Comparison of ENCODE assay signal across 8 mouse cellular contexts in the genomic region with DNA sequence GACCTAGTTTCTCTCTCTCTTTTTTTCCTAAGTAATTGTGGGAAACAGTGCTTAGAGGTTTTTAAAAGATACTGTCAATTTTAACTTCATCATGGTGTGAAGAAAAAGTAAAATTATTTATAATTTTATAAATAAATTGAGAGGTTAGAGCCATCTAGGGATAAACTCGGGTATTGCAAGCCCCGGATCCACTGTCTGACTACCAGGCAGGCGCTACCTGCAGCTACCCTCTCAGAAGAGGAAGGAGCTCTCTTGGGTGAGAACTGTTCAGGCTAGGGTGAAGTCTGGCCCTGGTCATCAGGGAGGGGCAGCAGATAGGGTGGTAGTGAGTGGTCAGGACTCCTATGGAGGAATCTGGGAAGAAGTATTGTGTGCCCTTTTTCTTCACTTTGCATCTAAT.
DNase-seq lines count a peak whose midpoint lies in the region; ATAC-seq and TF ChIP-seq lines count a peak whose summit lies in the region.
"Had no signal": no experiment of that assay in that cellular context is flagged by ENCODE, and none has a peak within 500 bp of the region (broad histone marks: within the 10 kb centered on the region; RNA-seq: fewer than 3 reads in every experiment).

No protein-coding gene starts in this region.

- no peak overlapping the region for H3K4me2 ChIP-seq in stomach, postnatal 0 days (replicated peaks; ENCODE audit: low read depth)
- H3K4me2 ChIP-seq: hindbrain, embryonic 15.5 days had no signal

- H3K36me3 ChIP-seq in heart, embryonic 10.5 days, result peaks cover 9% of the 10 kb centered on the region
- H3K36me3 ChIP-seq in stomach, postnatal 0 days (ENCODE audit: control insufficient read depth, insufficient read depth, low read length), result no peaks in the 10 kb centered on the region
- H3K36me3 ChIP-seq: hindbrain, embryonic 15.5 days had no signal

- H3K9ac ChIP-seq in stomach, postnatal 0 days (ENCODE audit: low read length), result no peak overlapping the region
- H3K9ac ChIP-seq: hindbrain, embryonic 15.5 days had no signal

- peak; percentile 70 for TF ChIP-seq CTCF in stomach, postnatal 0 days (IDR thresholded peaks at IDR 0.05; ENCODE audit: low read depth)

- ATAC-seq in stomach, postnatal 0 days (ENCODE audit: low FRiP score, low TSS enrichment), result no peak

- no peak for TF ChIP-seq EP300 in stomach, postnatal 0 days (optimal IDR thresholded peaks at IDR 0.05)

- H3K4me1 ChIP-seq in heart, embryonic 10.5 days, result 0 out of 2 replicates have a peak, but pooled peaks cover 9% of the 10 kb centered on the region
- H3K4me1 ChIP-seq in stomach, postnatal 0 days (replicated peaks; ENCODE audit: control insufficient read depth, insufficient read depth), result no peaks in the 10 kb centered on the region
- H3K4me1 ChIP-seq: hindbrain, embryonic 15.5 days had no signal

- H3K4me3 ChIP-seq in heart, embryonic 10.5 days, result no peak overlapping the region
- H3K4me3 ChIP-seq in stomach, postnatal 0 days (ENCODE audit: low read depth, low read length), result no peak overlapping the region
- H3K4me3 ChIP-seq: hindbrain, embryonic 15.5 days had no signal

- intact Hi-C loops in heart, postnatal 36 days (cut with DNase I), result loop anchor here (1.0 to 5.0 kb wide), 3 partner anchors 33 to 128 kb away; no protein-coding TSS in a partner anchor

- H3K9me3 ChIP-seq in heart, embryonic 10.5 days, result no peaks in the 10 kb centered on the region
- no peaks in the 10 kb centered on the region for H3K9me3 ChIP-seq in stomach, postnatal 0 days (ENCODE audit: control insufficient read depth, low read length)
- H3K9me3 ChIP-seq: hindbrain, embryonic 15.5 days had no signal

- no peaks in the 10 kb centered on the region for H3K27me3 ChIP-seq in heart, embryonic 10.5 days (ENCODE audit: insufficient read depth, poor library complexity, severe bottlenecking)
- no peaks in the 10 kb centered on the region for H3K27me3 ChIP-seq in stomach, postnatal 0 days (ENCODE audit: control insufficient read depth, insufficient read depth, low read length)
- H3K27me3 ChIP-seq: hindbrain, embryonic 15.5 days had no signal

- 22% methylated on average over 3 of the region's 3 CpGs for WGBS in heart, embryonic 10.5 days
- 24% methylated on average over 3 of the region's 3 CpGs for WGBS in stomach, postnatal 0 days

- DNase-seq in heart, postnatal 36 days, result peak; percentile 48 to 61
- no peak for DNase-seq in heart, embryonic 10.5 days (ENCODE audit: low spot score)
- DNase-seq in right cerebral cortex, postnatal 14 days, result peak; percentile 54
- DNase-seq in right cerebral cortex, adult 18-20 months, result no peak
- DNase-seq in adipocyte (ENCODE audit: low spot score), result peak; percentile 65
- DNase-seq in kidney, postnatal 25 days, result peak; percentile 69 to 89
- DNase-seq in stomach, postnatal 0 days (ENCODE audit: low spot score), result peak; percentile 45

- no peak overlapping the region for H3K27ac ChIP-seq in heart, embryonic 10.5 days
- no peak overlapping the region for H3K27ac ChIP-seq in stomach, postnatal 0 days (replicated peaks)
- H3K27ac ChIP-seq: hindbrain, embryonic 15.5 days had no signal

Comparison
In these comparisons a context has a peak if more than half of its experiments do, and no peak if none do; other contexts are left out.
1. DNase-seq: peak in heart, postnatal 36 days (2 of 2), right cerebral cortex, postnatal 14 days (single experiment), adipocyte (single experiment), kidney, postnatal 25 days (2 of 2) and stomach, postnatal 0 days (single experiment); none in heart, embryonic 10.5 days (single experiment) and right cerebral cortex, adult 18-20 months (single experiment).